Mouse (Mus musculus) brain, embryonic 14.5 days (tissue): ENCODE data around the gene Usp2.

Experiments
- CTCF ChIP-seq: fragments of 200-500 bp; IDR thresholded peaks from 2 replicates; pipeline ENCODE4 v1.5.1; 2012; ENCODE audit warnings: inconsistent platforms, mild to moderate bottlenecking, moderate library complexity, borderline replicate concordance; ENCODE audit not compliant: insufficient read depth, insufficient read length; ENCODE audit errors: extremely low read depth
- POLR2A ChIP-seq: fragments of 200-500 bp; IDR thresholded peaks from 2 replicates; pipeline ENCODE4 v1.6.1; 2012; ENCODE audit warnings: mild to moderate bottlenecking, inconsistent platforms, borderline replicate concordance; ENCODE audit not compliant: poor library complexity, insufficient read depth, insufficient read length, severe bottlenecking; ENCODE audit errors: extremely low read depth

GRCm38 (mm10) chr9:44084659-44085229, 17.9 kb downstream of the Usp2 start:
- TF ChIP-seq CTCF, result no peak
- peak; percentile 47; the same call in 1 of the 2 replicates for TF ChIP-seq POLR2A
